Mouse (Mus musculus): Measurements from ENCODE around the gene Hcfc2. TPM values are rescaled to one million over a fixed set of nuclear protein-coding genes. Genes with fewer than 3 reads are reported as not detected.

Hcfc2 gene
- polyA plus RNA-seq, 1 experiment from 2014 or later = 54.7 TPM

- no peaks in the 10 kb centered on the region for H3K4me1 ChIP-seq
- 83% methylated on average over 5 of the region's 5 CpGs for WGBS
- H3K9ac ChIP-seq (replicated peaks) = no peak overlapping the region
- no peaks in the 10 kb centered on the region for H3K36me3 ChIP-seq
- no peak overlapping the region for H3K27ac ChIP-seq (replicated peaks)
- H3K4me2 ChIP-seq (replicated peaks) = no peak overlapping the region
- ATAC-seq (replicated peaks) = no peak
- no peaks in the 10 kb centered on the region for H3K9me3 ChIP-seq
- H3K4me3 ChIP-seq = no peak overlapping the region
- no peaks in the 10 kb centered on the region for H3K27me3 ChIP-seq
Measured at GRCm38 (mm10) chr10:82680769-82681168, 15.2 kb upstream of the Hcfc2 start.

GRCm38 (mm10) chr10:82681639-82682038 lies 14.3 kb upstream of the Hcfc2 start:
- 81% methylated on average over 7 of the region's 7 CpGs for WGBS
- no peak for ATAC-seq (replicated peaks)
- Histone ChIP-seq H3K27ac (replicated peaks) (no peak overlapping the region), H3K4me1 (no peaks in the 10 kb centered on the region), H3K9me3 (no peaks in the 10 kb centered on the region), H3K4me3 (no peak overlapping the region), H3K4me2 (replicated peaks) (no peak overlapping the region), H3K36me3 (no peaks in the 10 kb centered on the region), H3K9ac (replicated peaks) (no peak overlapping the region), H3K27me3 (no peaks in the 10 kb centered on the region)

- Histone ChIP-seq H3K9me3 (no peaks in the 10 kb centered on the region), H3K9ac (replicated peaks) (no peak overlapping the region), H3K4me3 (no peak overlapping the region), H3K36me3 (no peaks in the 10 kb centered on the region), H3K27me3 (no peaks in the 10 kb centered on the region), H3K27ac (replicated peaks) (no peak overlapping the region), H3K4me2 (replicated peaks) (no peak overlapping the region), H3K4me1 (0 out of 2 replicates have a peak, but pooled peaks cover 3% of the 10 kb centered on the region)
- WGBS = 71% methylated on average over 2 of the region's 2 CpGs
- no peak for ATAC-seq (replicated peaks)
Measured at GRCm38 (mm10) chr10:82685440-82685839, 10.5 kb upstream of the Hcfc2 start.

- H3K4me1 ChIP-seq = 0 out of 2 replicates have a peak, but pooled peaks cover 5% of the 10 kb centered on the region
- no peaks in the 10 kb centered on the region for H3K27me3 ChIP-seq
- no peaks in the 10 kb centered on the region for H3K36me3 ChIP-seq
- no peak for ATAC-seq (replicated peaks)
- no peak overlapping the region for H3K27ac ChIP-seq (replicated peaks)
- 77% methylated on average over 7 of the region's 7 CpGs for WGBS
- H3K4me2 ChIP-seq (replicated peaks) = no peak overlapping the region
- no peaks in the 10 kb centered on the region for H3K9me3 ChIP-seq
- no peak overlapping the region for H3K9ac ChIP-seq (replicated peaks)
- H3K4me3 ChIP-seq = no peak overlapping the region
Measured at GRCm38 (mm10) chr10:82689681-82690211, 6.2 kb upstream of the Hcfc2 start.

- no peaks in the 10 kb centered on the region for H3K9me3 ChIP-seq
- 6% methylated on average over 14 of the region's 14 CpGs for WGBS
- H3K4me3 ChIP-seq = no peak within 1 kb of the TSS
Measured at GRCm38 (mm10) chr10:82690494-82690893, 5.5 kb upstream of the Hcfc2 start, which contains the start of gene Glt8d2. Glt8d2 (minus strand) TSS chr10:82690650.

GRCm38 (mm10) chr10:82696453-82697079 lies 606 bp downstream of the Hcfc2 start:
- 75% methylated on average over 4 of the region's 4 CpGs for WGBS
- no peaks in the 10 kb centered on the region for H3K36me3 ChIP-seq
- H3K4me3 ChIP-seq = no peak overlapping the region
- no peak for ATAC-seq (replicated peaks)
- no peak overlapping the region for H3K4me2 ChIP-seq (replicated peaks)
- H3K27me3 ChIP-seq = no peaks in the 10 kb centered on the region
- H3K9ac ChIP-seq (replicated peaks) = no peak overlapping the region
- H3K4me1 ChIP-seq = peaks cover 15% of the 10 kb centered on the region
- H3K9me3 ChIP-seq = no peaks in the 10 kb centered on the region
- H3K27ac ChIP-seq (replicated peaks) = no peak overlapping the region

More at GRCm38 (mm10) chr10:82690494-82690893, 5.5 kb upstream of the Hcfc2 start, which contains the start of gene Glt8d2:
- no peak for ATAC-seq (replicated peaks)
- Histone ChIP-seq H3K4me1 (0 out of 2 replicates have a peak, but pooled peaks cover 5% of the 10 kb centered on the region), H3K9ac (replicated peaks) (no peak within 1 kb of the TSS), H3K4me2 (replicated peaks) (peak within 1 kb of the TSS; percentile 28), H3K36me3 (no peaks in the 10 kb centered on the region), H3K27ac (replicated peaks) (no peak within 1 kb of the TSS), H3K27me3 (no peaks in the 10 kb centered on the region)

- Histone ChIP-seq H3K9me3 (no peaks in the 10 kb centered on the region), H3K36me3 (peaks cover 5% of the 10 kb centered on the region), H3K9ac (replicated peaks) (no peak overlapping the region), H3K4me3 (no peak overlapping the region), H3K27me3 (no peaks in the 10 kb centered on the region), H3K27ac (replicated peaks) (no peak overlapping the region), H3K4me2 (replicated peaks) (no peak overlapping the region), H3K4me1 (peaks cover 15% of the 10 kb centered on the region)
- WGBS = 88% methylated on average over 3 of the region's 3 CpGs
- no peak for ATAC-seq (replicated peaks)
Measured at GRCm38 (mm10) chr10:82697305-82697898, 1.4 kb downstream of the Hcfc2 start.

GRCm38 (mm10) chr10:82698712-82699261 lies 2.8 kb downstream of the Hcfc2 start:
- no peaks in the 10 kb centered on the region for H3K27me3 ChIP-seq
- peak; percentile 97 for ATAC-seq (replicated peaks)
- peak overlapping the region; percentile 82 for H3K9ac ChIP-seq (replicated peaks)
- H3K27ac ChIP-seq (replicated peaks) = peak overlapping the region; percentile 77
- H3K4me3 ChIP-seq = peak overlapping the region; percentile 80
- WGBS = under 1% methylated on average over 42 of the region's 42 CpGs
- peaks cover 5% of the 10 kb centered on the region for H3K36me3 ChIP-seq
- H3K4me1 ChIP-seq = peaks cover 15% of the 10 kb centered on the region
- peak overlapping the region; percentile 69 for H3K4me2 ChIP-seq (replicated peaks)
- H3K9me3 ChIP-seq = no peaks in the 10 kb centered on the region

- Histone ChIP-seq H3K9me3 (no peaks in the 10 kb centered on the region), H3K4me1 (peaks cover 15% of the 10 kb centered on the region), H3K4me2 (replicated peaks) (peak overlapping the region; percentile 69), H3K9ac (replicated peaks) (peak overlapping the region; percentile 82), H3K4me3 (peak overlapping the region; percentile 80), H3K36me3 (peaks cover 10% of the 10 kb centered on the region), H3K27me3 (no peaks in the 10 kb centered on the region), H3K27ac (replicated peaks) (peak overlapping the region; percentile 77)
- WGBS = under 1% methylated on average over 58 of the region's 59 CpGs
- peak; percentile 81 for ATAC-seq (replicated peaks)
Measured at GRCm38 (mm10) chr10:82699296-82699941, 3.5 kb downstream of the Hcfc2 start.

- no peaks in the 10 kb centered on the region for H3K27me3 ChIP-seq
- H3K4me3 ChIP-seq = no peak overlapping the region
- H3K27ac ChIP-seq (replicated peaks) = no peak overlapping the region
- no peak overlapping the region for H3K9ac ChIP-seq (replicated peaks)
- no peak overlapping the region for H3K4me2 ChIP-seq (replicated peaks)
- 72% methylated on average over 8 of the region's 8 CpGs for WGBS
- peaks cover 32% of the 10 kb centered on the region for H3K36me3 ChIP-seq
- no peak for ATAC-seq (replicated peaks)
- H3K9me3 ChIP-seq = no peaks in the 10 kb centered on the region
- H3K4me1 ChIP-seq = no peaks in the 10 kb centered on the region
Measured at GRCm38 (mm10) chr10:82741354-82741753, 45.4 kb downstream of the Hcfc2 start.

GRCm38 (mm10) chr10:82741876-82742275 lies 45.9 kb downstream of the Hcfc2 start:
- Histone ChIP-seq H3K4me3 (no peak overlapping the region), H3K4me2 (replicated peaks) (no peak overlapping the region), H3K27ac (replicated peaks) (no peak overlapping the region), H3K36me3 (peaks cover 35% of the 10 kb centered on the region), H3K27me3 (no peaks in the 10 kb centered on the region), H3K4me1 (no peaks in the 10 kb centered on the region), H3K9ac (replicated peaks) (no peak overlapping the region), H3K9me3 (no peaks in the 10 kb centered on the region)
- ATAC-seq (replicated peaks) = no peak
- 91% methylated on average over 4 of the region's 4 CpGs for WGBS

- Histone ChIP-seq H3K27ac (replicated peaks) (no peak overlapping the region), H3K4me3 (no peak overlapping the region), H3K4me1 (no peaks in the 10 kb centered on the region), H3K27me3 (no peaks in the 10 kb centered on the region), H3K36me3 (peaks cover 41% of the 10 kb centered on the region), H3K9ac (replicated peaks) (no peak overlapping the region), H3K4me2 (replicated peaks) (no peak overlapping the region), H3K9me3 (no peaks in the 10 kb centered on the region)
- WGBS = 71% methylated on average over 1 of the region's 1 CpGs
- ATAC-seq (replicated peaks) = no peak
Measured at GRCm38 (mm10) chr10:82742578-82742977, 46.6 kb downstream of the Hcfc2 start.

All from forebrain, embryonic 15.5 days (tissue).